Mouse (Mus musculus) kidney, embryonic 16.5 days (tissue): ENCODE measurements around the gene Gga1. TPM values are rescaled to one million over a fixed set of nuclear protein-coding genes. Genes with fewer than 3 reads are reported as not detected.

Experiments used
- ATAC-seq: fragments of 200-750 bp; cut with Nextera tagmentation; 2 replicates; pipeline ENCODE4 v1.8.0; 2017; ENCODE audit warnings: moderate TSS enrichment; ENCODE audit not compliant: low FRiP score, low TSS enrichment
- H3K27ac ChIP-seq: fragments of 300-500 bp; sonication (generic); 2 replicates; pipeline ENCODE4 v1.5.1; 2014; ENCODE audit warnings: low read length
- H3K27me3 ChIP-seq: fragments of 300-500 bp; sonication (generic); 2 replicates; pipeline ENCODE4 v1.6.1; 2014; ENCODE audit warnings: low read length, control low read depth, mixed read lengths; ENCODE audit not compliant: insufficient read depth
- H3K36me3 ChIP-seq: fragments of 300-500 bp; sonication (generic); 2 replicates; pipeline ENCODE4 v1.6.1; 2014; ENCODE audit warnings: low read length, control low read depth, mixed read lengths; ENCODE audit not compliant: insufficient read depth
- H3K4me1 ChIP-seq: fragments of 300-500 bp; sonication (generic); 2 replicates; pipeline ENCODE4 v1.6.1; 2014; ENCODE audit warnings: low read length, control low read depth, mixed read lengths; ENCODE audit not compliant: insufficient read depth
- H3K4me2 ChIP-seq: fragments of 300-500 bp; sonication (generic); replicated peaks from 2 replicates; pipeline ENCODE4 v1.6.1; 2014; ENCODE audit warnings: low read depth, low read length
- H3K4me3 ChIP-seq: fragments of 300-500 bp; sonication (generic); 2 replicates; pipeline ENCODE4 v1.5.1; 2014; ENCODE audit warnings: mild to moderate bottlenecking, low read length
- H3K9ac ChIP-seq: fragments of 300-500 bp; sonication (generic); replicated peaks from 2 replicates; pipeline ENCODE4 v1.6.1; 2014; ENCODE audit warnings: low read length
- H3K9me3 ChIP-seq: fragments of 300-500 bp; sonication (generic); 2 replicates; pipeline ENCODE4 v1.6.1; 2016; ENCODE audit warnings: low read length, control low read depth
- WGBS: fragments of 180-500 bp; shearing (Covaris S2); extraction: QIAGEN DNeasy Blood & Tissue Kit; methylation state at CpG from one replicate; pipeline ENCODE4 v1.1.7; 2014; 5-methylcytosine and 5-hydroxymethylcytosine counted together
- polyA plus RNA-seq: library from polyadenylated mRNA; unstranded; fragments of >200 nt; fragmentation: Nextera tagmentation; extraction: Ambion mirVana; gene quantifications from 2 replicates; pipeline ENCODE4 v1.2.1, GENCODE M21; 2015

Gene Gga1
- polyA plus RNA-seq, 1 experiment from 2014 or later, result 54.7 TPM

- Histone ChIP-seq H3K4me2 (no peak overlapping the region), H3K9ac (no peak overlapping the region), H3K27ac (peak overlapping the region; percentile 78; the same call in 1 of the 2 replicates), H3K36me3 (peaks cover 9% of the 10 kb centered on the region), H3K9me3 (no peaks in the 10 kb centered on the region), H3K27me3 (no peaks in the 10 kb centered on the region), H3K4me1 (peaks cover 19% of the 10 kb centered on the region), H3K4me3 (no peak overlapping the region)
- 11% methylated on average over 13 of the region's 13 CpGs for WGBS
- peak; percentile 79 for ATAC-seq
These were observed 25.4 kb upstream of the Gga1 start for GRCm38 (mm10) chr15:78851505-78852153.

DNA sequence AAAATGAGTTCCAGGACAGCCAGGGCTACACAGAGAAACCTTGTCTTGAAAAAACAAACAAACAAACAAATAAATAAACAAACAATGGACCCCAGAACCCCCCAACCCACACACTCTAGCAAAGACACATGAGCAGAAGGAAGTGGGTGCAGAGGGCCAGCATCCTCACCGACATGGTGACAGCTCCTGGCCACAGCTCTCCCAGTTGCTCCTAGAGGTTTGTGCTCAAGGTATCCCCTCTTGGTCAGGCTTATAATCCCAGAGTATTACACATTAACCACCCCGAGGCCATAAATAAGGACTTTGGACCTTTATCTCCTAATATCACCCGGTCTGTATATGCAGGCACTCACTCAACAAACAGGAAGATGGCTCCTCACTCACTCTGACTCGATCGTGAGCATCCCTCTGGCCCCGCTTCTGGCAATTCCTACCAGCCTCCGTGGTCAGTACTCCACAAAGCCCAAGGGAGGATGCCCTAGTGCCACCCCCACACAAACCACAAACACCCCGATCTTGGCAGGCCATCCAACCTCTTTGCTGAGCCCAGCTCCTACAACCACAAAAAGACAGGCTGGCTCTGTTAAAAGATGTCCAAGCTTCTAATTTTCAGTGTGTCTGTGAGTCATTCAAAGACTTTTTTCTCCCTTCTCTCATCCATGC lies 21.6 kb upstream of the Gga1 start, which contains the start of gene Lgals2:
Lgals2 (minus strand) TSS at position 227 of the 663 bp plus-strand sequence.
- H3K36me3 ChIP-seq, result no peaks in the 10 kb centered on the region
- H3K4me1 ChIP-seq, result peaks cover 19% of the 10 kb centered on the region
- no peaks in the 10 kb centered on the region for H3K27me3 ChIP-seq
- no peak within 1 kb of the TSS for H3K4me3 ChIP-seq
- no peak within 1 kb of the TSS for H3K27ac ChIP-seq
- H3K9me3 ChIP-seq, result no peaks in the 10 kb centered on the region
- ATAC-seq, result no peak
- H3K9ac ChIP-seq, result no peak within 1 kb of the TSS
- WGBS, result 62% methylated on average over 8 of the region's 8 CpGs
- no peak within 1 kb of the TSS for H3K4me2 ChIP-seq

GRCm38 (mm10) chr15:78857009-78857408 lies 20.0 kb upstream of the Gga1 start:
- H3K27ac ChIP-seq, result no peak overlapping the region
- H3K4me3 ChIP-seq, result no peak overlapping the region
- no peaks in the 10 kb centered on the region for H3K27me3 ChIP-seq
- peaks cover 9% of the 10 kb centered on the region; the same call in 1 of the 2 replicates for H3K4me1 ChIP-seq
- 80% methylated on average over 7 of the region's 7 CpGs for WGBS
- ATAC-seq, result no peak
- H3K4me2 ChIP-seq, result no peak overlapping the region
- H3K9ac ChIP-seq, result no peak overlapping the region
- no peaks in the 10 kb centered on the region for H3K9me3 ChIP-seq
- H3K36me3 ChIP-seq, result no peaks in the 10 kb centered on the region

DNA sequence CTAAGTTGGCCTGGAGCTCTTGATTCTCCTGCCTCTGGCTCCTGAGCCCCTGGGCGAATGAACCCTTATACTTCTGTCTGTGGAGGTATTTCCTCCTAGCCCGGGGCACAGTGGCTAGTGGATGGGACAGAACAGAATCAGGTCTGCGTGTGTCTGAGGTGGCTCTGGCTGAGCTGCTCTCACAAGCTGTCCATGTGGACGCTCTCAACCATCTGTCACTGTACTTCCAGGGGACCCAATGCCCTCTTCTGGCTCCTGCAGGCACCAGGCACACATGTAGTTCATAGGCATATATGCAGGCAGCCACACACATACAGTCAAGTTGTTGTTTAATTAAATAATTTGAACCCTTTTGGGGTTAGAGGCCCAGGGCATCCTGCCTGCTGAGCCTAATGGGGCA lies 17.7 kb upstream of the Gga1 start:
- H3K36me3 ChIP-seq, result no peaks in the 10 kb centered on the region
- 0 out of 2 replicates have a peak overlapping the region, but pooled peaks have one; percentile 12 for H3K9ac ChIP-seq
- no peaks in the 10 kb centered on the region for H3K9me3 ChIP-seq
- WGBS, result 76% methylated on average over 4 of the region's 4 CpGs
- H3K27me3 ChIP-seq, result no peaks in the 10 kb centered on the region
- H3K4me3 ChIP-seq, result no peak overlapping the region
- H3K4me1 ChIP-seq, result peaks cover 16% of the 10 kb centered on the region; the same call in 1 of the 2 replicates
- no peak overlapping the region for H3K4me2 ChIP-seq
- H3K27ac ChIP-seq, result no peak overlapping the region
- ATAC-seq, result no peak

- no peak overlapping the region for H3K4me3 ChIP-seq
- no peak overlapping the region for H3K4me2 ChIP-seq
- H3K9me3 ChIP-seq, result no peaks in the 10 kb centered on the region
- ATAC-seq, result no peak
- H3K4me1 ChIP-seq, result peaks cover 16% of the 10 kb centered on the region; the same call in 1 of the 2 replicates
- H3K27ac ChIP-seq, result no peak overlapping the region
- H3K36me3 ChIP-seq, result no peaks in the 10 kb centered on the region
- no peak overlapping the region for H3K9ac ChIP-seq
- 70% methylated on average over 6 of the region's 6 CpGs for WGBS
- H3K27me3 ChIP-seq, result no peaks in the 10 kb centered on the region
These were observed 17.3 kb upstream of the Gga1 start for GRCm38 (mm10) chr15:78859714-78860113.

- H3K4me2 ChIP-seq, result no peak overlapping the region
- H3K9me3 ChIP-seq, result no peaks in the 10 kb centered on the region
- no peak overlapping the region for H3K27ac ChIP-seq
- ATAC-seq, result no peak
- H3K9ac ChIP-seq, result no peak overlapping the region
- no peaks in the 10 kb centered on the region for H3K27me3 ChIP-seq
- peaks cover 16% of the 10 kb centered on the region; the same call in 1 of the 2 replicates for H3K4me1 ChIP-seq
- H3K36me3 ChIP-seq, result no peaks in the 10 kb centered on the region
- H3K4me3 ChIP-seq, result no peak overlapping the region
- 87% methylated on average over 5 of the region's 5 CpGs for WGBS
These were observed 14.7 kb upstream of the Gga1 start for GRCm38 (mm10) chr15:78862280-78862679.

GRCm38 (mm10) chr15:78863154-78863553 lies 13.8 kb upstream of the Gga1 start:
- WGBS, result 66% methylated on average over 2 of the region's 2 CpGs

GRCm38 (mm10) chr15:78863852-78864253 lies 13.1 kb upstream of the Gga1 start:
- Histone ChIP-seq H3K4me2 (0 out of 2 replicates have a peak overlapping the region, but pooled peaks have one; percentile 2), H3K4me1 (peaks cover 26% of the 10 kb centered on the region), H3K9me3 (no peaks in the 10 kb centered on the region), H3K9ac (0 out of 2 replicates have a peak overlapping the region, but pooled peaks have one; percentile 8), H3K27me3 (no peaks in the 10 kb centered on the region), H3K36me3 (no peaks in the 10 kb centered on the region), H3K27ac (peak overlapping the region; percentile 13; the same call in 1 of the 2 replicates), H3K4me3 (no peak overlapping the region)
- WGBS, result 32% methylated on average over 13 of the region's 13 CpGs
- ATAC-seq, result peak; percentile 43; the same call in 1 of the 2 replicates

More at GRCm38 (mm10) chr15:78863154-78863553, 13.8 kb upstream of the Gga1 start:
- H3K36me3 ChIP-seq, result no peaks in the 10 kb centered on the region
- peak overlapping the region; percentile 13; the same call in 1 of the 2 replicates for H3K27ac ChIP-seq
- H3K27me3 ChIP-seq, result no peaks in the 10 kb centered on the region
- H3K4me1 ChIP-seq, result peaks cover 19% of the 10 kb centered on the region
- H3K4me2 ChIP-seq, result no peak overlapping the region
- no peaks in the 10 kb centered on the region for H3K9me3 ChIP-seq
- no peak overlapping the region for H3K4me3 ChIP-seq
- no peak for ATAC-seq
- no peak overlapping the region for H3K9ac ChIP-seq

DNA sequence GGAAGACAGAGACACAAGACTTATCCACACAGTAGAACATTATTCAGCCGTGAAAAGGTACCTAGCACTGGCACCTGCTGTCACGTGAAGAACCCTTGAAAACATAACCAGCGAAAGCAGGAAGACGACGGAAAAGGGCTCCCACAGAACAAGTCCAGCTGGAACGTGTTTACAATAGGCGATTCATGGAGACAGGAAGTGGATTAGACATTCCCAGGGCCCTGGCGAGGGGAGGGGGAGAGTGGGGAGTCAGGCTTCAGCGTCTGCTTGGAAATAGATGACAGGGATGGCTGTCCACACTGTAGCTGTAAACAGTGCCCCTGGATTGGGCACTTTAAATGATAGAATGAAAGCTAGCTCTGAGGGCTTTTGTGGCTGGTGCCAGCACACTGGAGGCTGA lies 8.6 kb upstream of the Gga1 start:
- Histone ChIP-seq H3K4me1 (peaks cover 26% of the 10 kb centered on the region), H3K9me3 (no peaks in the 10 kb centered on the region), H3K4me2 (no peak overlapping the region), H3K4me3 (no peak overlapping the region), H3K36me3 (no peaks in the 10 kb centered on the region), H3K27me3 (no peaks in the 10 kb centered on the region), H3K27ac (peak overlapping the region; percentile 92), H3K9ac (no peak overlapping the region)
- WGBS, result 6% methylated on average over 9 of the region's 9 CpGs
- peak; percentile 75 for ATAC-seq

DNA sequence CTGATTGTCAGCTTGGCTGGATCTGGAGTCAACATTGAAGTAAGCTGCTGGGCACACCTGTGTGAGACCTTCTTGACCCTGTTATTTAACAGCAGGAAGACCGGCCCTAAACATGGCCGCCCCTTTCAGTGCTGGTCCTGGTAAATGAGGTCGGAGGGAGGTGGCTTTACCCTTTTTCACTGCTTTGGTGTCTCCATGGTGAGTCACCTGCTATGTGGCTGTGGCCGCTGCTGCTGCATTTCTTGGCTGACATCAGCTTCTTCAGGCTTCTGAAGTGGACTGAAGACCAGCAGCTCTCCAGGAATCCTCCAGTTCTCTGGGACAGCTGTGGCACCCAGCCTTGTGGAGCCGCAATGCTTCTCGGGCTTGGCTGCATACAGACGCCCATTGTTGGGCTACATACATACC lies 8.2 kb upstream of the Gga1 start:
- Histone ChIP-seq H3K4me1 (peaks cover 22% of the 10 kb centered on the region), H3K36me3 (no peaks in the 10 kb centered on the region), H3K27me3 (no peaks in the 10 kb centered on the region), H3K27ac (peak overlapping the region; percentile 92), H3K4me3 (no peak overlapping the region), H3K9me3 (no peaks in the 10 kb centered on the region), H3K4me2 (no peak overlapping the region), H3K9ac (no peak overlapping the region)
- ATAC-seq, result peak; percentile 41; the same call in 1 of the 2 replicates
- WGBS, result 63% methylated on average over 7 of the region's 7 CpGs
